Mouse (Mus musculus): Measurements from ENCODE around the gene Sept10. TPM values are rescaled to one million over a fixed set of nuclear protein-coding genes. Genes with fewer than 3 reads are reported as not detected.

The Sept10 gene
- polyA plus RNA-seq (2017; shearing (Covaris generic)) = 0.38 TPM

GRCm38 (mm10) chr10:59221473-59222270 is at the start of gene Sept10, which contains the start of gene Sowahc:
TSS of gene Sept10 (minus strand) at chr10:59221847.
TSS of gene Sowahc (plus strand) at chr10:59221953.

Other genes with a start within 250 kb of the Sept10 start
- 0.57 TPM for gene Sowahc, start 106 bp upstream of the Sept10 start, polyA plus RNA-seq (2017; shearing (Covaris generic))
- gene P4ha1, start 101.4 kb upstream of the Sept10 start, polyA plus RNA-seq (2017; shearing (Covaris generic)) = 83.9 TPM
- gene Gm10273, start 173.8 kb upstream of the Sept10 start, polyA plus RNA-seq (2017; shearing (Covaris generic)) = 83.7 TPM
- gene Pla2g12b, start 181.8 kb upstream of the Sept10 start, polyA plus RNA-seq (2017; shearing (Covaris generic)) = not detected
- 0.22 TPM for gene Oit3, start 219.9 kb upstream of the Sept10 start, polyA plus RNA-seq (2017; shearing (Covaris generic))